In genomic region chr4:153758323-153758722, GRCm38 (mm10) we compare ENCODE assay signal across 22 mouse cellular contexts.
DNase-seq lines count a peak whose midpoint lies in the region; ATAC-seq lines count a peak whose summit lies in the region.
"Had no signal": no experiment of that assay in that cellular context is flagged by ENCODE, and none has a peak within 500 bp of the region (broad histone marks: within the 10 kb centered on the region; RNA-seq: fewer than 3 reads in every experiment).

No protein-coding gene starts in this region.

- no peak overlapping the region for H3K9ac ChIP-seq in hindbrain, embryonic 13.5 days
- H3K9ac ChIP-seq in hindbrain, embryonic 12.5 days, result no peak overlapping the region
- no peak overlapping the region for H3K9ac ChIP-seq in kidney, embryonic 15.5 days
- H3K9ac ChIP-seq: embryonic facial prominence, embryonic 13.5 days; forebrain, embryonic 12.5 days; forebrain, embryonic 15.5 days; heart, embryonic 12.5 days; heart, embryonic 15.5 days had no signal

- H3K27ac ChIP-seq in hindbrain, embryonic 13.5 days, result peak overlapping the region; percentile 26; the same call in 1 of the 2 replicates
- no peak overlapping the region for H3K27ac ChIP-seq in hindbrain, embryonic 12.5 days
- no peak overlapping the region for H3K27ac ChIP-seq in kidney, embryonic 15.5 days
- H3K27ac ChIP-seq: embryonic facial prominence, embryonic 10.5 days; embryonic facial prominence, embryonic 13.5 days; forebrain, embryonic 12.5 days; forebrain, embryonic 15.5 days; heart, embryonic 15.5 days; hindbrain, embryonic 10.5 days had no signal

- H3K4me1 ChIP-seq in hindbrain, embryonic 13.5 days (replicated peaks), result peaks cover 10% of the 10 kb centered on the region
- no peaks in the 10 kb centered on the region for H3K4me1 ChIP-seq in hindbrain, embryonic 12.5 days
- H3K4me1 ChIP-seq in kidney, embryonic 15.5 days, result peaks cover 11% of the 10 kb centered on the region; the same call in 1 of the 2 replicates
- H3K4me1 ChIP-seq: embryonic facial prominence, embryonic 10.5 days; embryonic facial prominence, embryonic 13.5 days; forebrain, embryonic 15.5 days; heart, embryonic 12.5 days; heart, embryonic 15.5 days; hindbrain, embryonic 10.5 days had no signal

- 0 out of 2 replicates have a peak, but pooled peaks cover 4% of the 10 kb centered on the region for H3K27me3 ChIP-seq in hindbrain, embryonic 13.5 days
- H3K27me3 ChIP-seq in hindbrain, embryonic 12.5 days, result 0 out of 2 replicates have a peak, but pooled peaks cover 2% of the 10 kb centered on the region
- H3K27me3 ChIP-seq in kidney, embryonic 15.5 days, result no peaks in the 10 kb centered on the region
- H3K27me3 ChIP-seq: embryonic facial prominence, embryonic 13.5 days; forebrain, embryonic 12.5 days; forebrain, embryonic 15.5 days; heart, embryonic 12.5 days; heart, embryonic 15.5 days had no signal

- no peaks in the 10 kb centered on the region for H3K36me3 ChIP-seq in hindbrain, embryonic 13.5 days
- H3K36me3 ChIP-seq in hindbrain, embryonic 12.5 days, result no peaks in the 10 kb centered on the region
- H3K36me3 ChIP-seq in kidney, embryonic 15.5 days, result no peaks in the 10 kb centered on the region
- H3K36me3 ChIP-seq: embryonic facial prominence, embryonic 10.5 days; embryonic facial prominence, embryonic 13.5 days; forebrain, embryonic 12.5 days; forebrain, embryonic 15.5 days; heart, embryonic 12.5 days; heart, embryonic 15.5 days; hindbrain, embryonic 10.5 days had no signal

- H3K4me3 ChIP-seq in hindbrain, embryonic 13.5 days, result no peak overlapping the region
- no peak overlapping the region for H3K4me3 ChIP-seq in hindbrain, embryonic 12.5 days
- H3K4me3 ChIP-seq in kidney, embryonic 15.5 days (replicated peaks), result no peak overlapping the region
- H3K4me3 ChIP-seq: embryonic facial prominence, embryonic 10.5 days; embryonic facial prominence, embryonic 13.5 days; erythroblast, embryonic 14.5 days; forebrain, embryonic 12.5 days; forebrain, embryonic 15.5 days; heart, embryonic 12.5 days; heart, embryonic 15.5 days; hindbrain, embryonic 10.5 days had no signal

- no peak for ATAC-seq in hindbrain, embryonic 13.5 days (ENCODE audit: low FRiP score)
- no peak for ATAC-seq in hindbrain, embryonic 12.5 days (ENCODE audit: low FRiP score)
- ATAC-seq in kidney, embryonic 15.5 days (replicated peaks; ENCODE audit: low FRiP score), result peak; percentile 62; the same call in 1 of the 2 replicates
- ATAC-seq: activated CD4-positive, CD25-positive, alpha-beta regulatory T cell, adult 4 months; forebrain, embryonic 15.5 days; hindbrain, embryonic 16.5 days had no signal

- WGBS in hindbrain, embryonic 13.5 days, result 97% methylated on average over 6 of the region's 6 CpGs
- 96% methylated on average over 6 of the region's 6 CpGs for WGBS in hindbrain, embryonic 12.5 days
- 66% methylated on average over 6 of the region's 6 CpGs for WGBS in kidney, embryonic 15.5 days

- no peak overlapping the region for H3K4me2 ChIP-seq in hindbrain, embryonic 13.5 days
- no peak overlapping the region for H3K4me2 ChIP-seq in hindbrain, embryonic 12.5 days (replicated peaks)
- no peak overlapping the region for H3K4me2 ChIP-seq in kidney, embryonic 15.5 days
- H3K4me2 ChIP-seq: embryonic facial prominence, embryonic 13.5 days; forebrain, embryonic 12.5 days; forebrain, embryonic 15.5 days; heart, embryonic 12.5 days; heart, embryonic 15.5 days had no signal

- no peak for DNase-seq in kidney, adult 18-20 months
- DNase-seq in kidney, postnatal 10 days, result peak; percentile 20
- no peak for DNase-seq in kidney, postnatal 14 days
- DNase-seq: adrenal gland, adult 8-10 months; adrenal gland, postnatal 25 days; cerebellum, adult 11-12 months; cerebellum, adult 8-10 months; cerebellum, postnatal 36 days; embryo, embryonic 11 days had no signal

- no peaks in the 10 kb centered on the region for H3K9me3 ChIP-seq in hindbrain, embryonic 13.5 days
- H3K9me3 ChIP-seq in hindbrain, embryonic 12.5 days (replicated peaks), result no peaks in the 10 kb centered on the region
- no peaks in the 10 kb centered on the region for H3K9me3 ChIP-seq in kidney, embryonic 15.5 days (replicated peaks)
- H3K9me3 ChIP-seq: embryonic facial prominence, embryonic 10.5 days; embryonic facial prominence, embryonic 13.5 days; forebrain, embryonic 12.5 days; forebrain, embryonic 15.5 days; heart, embryonic 12.5 days; heart, embryonic 15.5 days; hindbrain, embryonic 10.5 days had no signal
